Mouse (Mus musculus): ENCODE results near the gene Gm21861. TPM values are rescaled to one million over a fixed set of nuclear protein-coding genes. Genes with fewer than 3 reads are reported as not detected.

Gene Gm21861
- polyA plus RNA-seq (2012; rRNA removed) = not detected in 2 replicates

GRCm38 (mm10) chrY:58814497-58814896 is at the start of gene Gm21861:
Gm21861 (minus strand) TSS chrY:58814597.

Data from colon, adult 2 months (tissue).